Mouse (Mus musculus): Measurements from ENCODE around the gene 4930432M17Rik.

Gene 4930432M17Rik

DNA sequence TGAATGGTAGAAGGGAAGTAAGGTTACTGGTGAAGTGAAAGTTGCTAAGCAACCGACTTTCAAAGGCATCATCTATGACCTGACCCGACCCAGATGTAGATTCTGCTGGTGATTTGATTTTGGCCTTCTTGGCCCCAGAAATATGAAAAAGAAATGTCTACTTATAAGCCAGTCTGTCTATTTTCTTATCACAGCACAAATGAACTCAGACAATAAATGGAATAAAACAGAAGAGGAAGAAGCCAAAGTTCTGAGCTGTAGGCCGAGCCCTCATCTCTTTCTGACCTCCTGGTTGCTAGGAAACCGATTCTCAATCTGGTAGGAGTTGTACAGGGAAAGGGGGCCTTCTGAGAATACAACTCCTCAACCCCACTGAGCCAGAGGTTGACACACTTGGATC lies at the start of gene 4930432M17Rik:
Gene 4930432M17Rik (plus strand): TSS at position 301 of the 400 bp plus-strand sequence.
- no peak for DNase-seq

GRCm38 (mm10) chr3:121625662-121626061 lies 44.9 kb upstream of the 4930432M17Rik start:
- no peak for DNase-seq

- no peak for DNase-seq
Observed at GRCm38 (mm10) chr3:121626273-121626672, 44.3 kb upstream of the 4930432M17Rik start.

DNA sequence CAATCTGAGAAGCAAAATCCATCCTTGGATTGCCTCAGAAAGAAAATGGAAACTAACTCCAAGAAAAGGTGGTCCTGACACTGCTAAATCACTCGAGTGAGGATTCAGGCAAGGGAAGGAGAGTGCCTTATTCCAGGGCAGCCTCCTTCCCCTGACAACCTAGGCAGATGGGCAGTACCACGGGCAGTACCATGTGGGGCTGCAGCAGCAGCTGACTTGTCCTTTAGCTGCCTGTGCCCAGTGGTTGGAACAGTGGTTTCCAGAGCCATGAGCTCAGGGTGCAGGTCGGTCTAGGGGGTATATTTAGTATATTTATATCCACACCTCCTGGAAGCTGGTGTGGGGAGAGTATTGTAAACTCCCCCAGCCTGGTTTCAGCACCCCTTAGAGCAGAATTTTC lies 42.3 kb upstream of the 4930432M17Rik start:
- DNase-seq, result no peak

GRCm38 (mm10) chr3:121630626-121631025 lies 39.9 kb upstream of the 4930432M17Rik start:
- DNase-seq, result no peak

DNA sequence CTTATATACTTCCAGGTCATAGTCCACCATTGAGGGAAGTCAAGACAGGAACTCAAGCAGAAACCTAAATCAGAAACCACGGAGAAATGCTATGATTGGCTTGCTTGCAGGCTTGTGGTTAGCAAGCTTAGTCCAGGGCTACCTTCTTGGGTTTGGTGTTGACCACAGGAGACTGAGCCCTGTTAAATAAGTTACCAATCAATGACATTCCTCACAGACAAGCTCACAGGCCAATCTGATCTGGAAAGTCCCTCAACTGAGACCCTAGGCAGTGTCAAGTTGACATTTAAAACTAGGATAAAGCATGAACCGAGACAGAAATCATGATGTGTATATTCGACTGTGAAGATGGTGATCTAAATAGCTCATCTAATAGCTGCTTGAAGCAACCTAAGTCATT lies 35.6 kb upstream of the 4930432M17Rik start:
- DNase-seq, result no peak

DNA sequence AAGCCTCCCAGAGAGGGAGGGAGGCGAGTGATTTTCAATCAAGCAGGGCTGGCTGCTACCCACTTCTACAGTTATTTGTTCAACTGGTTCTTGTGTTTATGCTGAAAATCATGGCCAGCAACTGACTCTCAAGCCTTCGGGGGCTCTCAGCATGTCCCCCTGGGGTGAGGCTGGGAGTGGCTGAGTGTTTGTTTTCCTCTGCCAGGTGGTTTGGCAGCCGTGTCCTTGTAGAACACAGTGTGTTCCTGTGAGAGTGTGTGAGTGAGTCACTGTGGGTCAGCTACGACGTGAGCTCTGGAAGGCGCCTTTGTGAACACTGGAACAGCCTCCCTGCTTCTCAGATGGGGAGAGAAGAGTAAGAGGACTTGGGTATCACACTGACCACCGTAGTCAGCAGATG lies 35.1 kb upstream of the 4930432M17Rik start:
- peak in 1 of 2 experiments; percentile 17 for DNase-seq

GRCm38 (mm10) chr3:121636315-121636714 lies 34.2 kb upstream of the 4930432M17Rik start:
- DNase-seq, result peak; percentile 43 to 63

GRCm38 (mm10) chr3:121636748-121637147 lies 33.8 kb upstream of the 4930432M17Rik start:
- no peak for DNase-seq

- no peak for DNase-seq
Observed at GRCm38 (mm10) chr3:121637792-121638191, 32.8 kb upstream of the 4930432M17Rik start.

DNA sequence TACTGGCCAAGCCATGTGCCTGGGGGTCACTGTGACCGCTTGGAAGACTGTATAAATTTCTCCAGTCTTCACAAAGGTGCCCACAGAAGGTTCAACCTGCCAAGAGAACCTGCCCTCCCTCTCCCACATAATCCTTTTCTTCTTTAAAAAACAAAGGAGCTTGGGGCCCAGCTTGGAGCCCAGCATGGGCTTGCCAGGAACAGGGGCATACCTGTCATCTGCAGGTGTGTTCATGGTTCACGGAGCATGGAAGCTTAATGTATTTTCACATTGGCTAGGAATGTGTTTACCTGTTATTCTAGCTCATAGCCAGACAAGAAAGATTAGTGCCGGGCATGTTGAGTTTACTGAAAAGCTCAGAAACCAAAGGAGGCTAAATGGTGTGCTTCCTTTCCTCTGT lies 32.3 kb upstream of the 4930432M17Rik start:
- no peak for DNase-seq

- no peak for DNase-seq
Observed at GRCm38 (mm10) chr3:121640611-121641010, 30.0 kb upstream of the 4930432M17Rik start.

- DNase-seq, result peak; percentile 32 to 53
Observed at GRCm38 (mm10) chr3:121643236-121643635, 27.3 kb upstream of the 4930432M17Rik start.

- DNase-seq, result no peak
Observed at GRCm38 (mm10) chr3:121645447-121645846, 25.1 kb upstream of the 4930432M17Rik start.

DNA sequence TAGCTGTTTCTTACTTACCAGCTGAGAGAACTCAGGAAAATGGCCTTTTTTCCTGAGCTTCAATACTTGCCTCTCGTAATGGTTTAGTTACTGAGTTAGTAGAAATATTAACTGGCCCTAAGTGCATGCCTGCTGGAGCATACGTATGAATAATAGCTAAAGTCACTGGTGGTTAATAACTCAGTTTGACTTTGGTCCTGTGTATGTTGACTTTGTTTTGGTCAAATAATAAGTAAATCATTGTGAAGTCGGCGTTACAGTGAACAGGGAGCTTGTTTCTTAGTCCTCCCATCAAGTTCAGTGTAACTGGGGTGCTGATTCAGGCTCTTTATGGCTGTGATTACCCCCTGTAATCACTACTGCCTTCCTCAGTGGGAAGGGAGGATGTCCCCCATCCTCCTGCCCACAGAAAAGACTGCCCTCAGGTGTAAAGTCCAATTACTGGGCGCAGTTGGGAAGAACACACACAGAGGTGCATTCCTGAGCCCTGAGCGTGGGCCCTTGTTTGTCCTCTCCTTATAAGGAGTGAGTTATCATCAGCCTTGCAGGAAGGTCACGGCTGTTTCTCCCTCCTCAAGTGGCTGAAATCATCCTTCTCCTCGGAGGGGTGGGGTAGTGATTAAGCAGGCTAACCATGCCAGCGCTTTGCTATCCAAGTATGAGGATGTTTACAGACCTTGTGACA lies 24.1 kb upstream of the 4930432M17Rik start:
- DNase-seq, result no peak

DNA sequence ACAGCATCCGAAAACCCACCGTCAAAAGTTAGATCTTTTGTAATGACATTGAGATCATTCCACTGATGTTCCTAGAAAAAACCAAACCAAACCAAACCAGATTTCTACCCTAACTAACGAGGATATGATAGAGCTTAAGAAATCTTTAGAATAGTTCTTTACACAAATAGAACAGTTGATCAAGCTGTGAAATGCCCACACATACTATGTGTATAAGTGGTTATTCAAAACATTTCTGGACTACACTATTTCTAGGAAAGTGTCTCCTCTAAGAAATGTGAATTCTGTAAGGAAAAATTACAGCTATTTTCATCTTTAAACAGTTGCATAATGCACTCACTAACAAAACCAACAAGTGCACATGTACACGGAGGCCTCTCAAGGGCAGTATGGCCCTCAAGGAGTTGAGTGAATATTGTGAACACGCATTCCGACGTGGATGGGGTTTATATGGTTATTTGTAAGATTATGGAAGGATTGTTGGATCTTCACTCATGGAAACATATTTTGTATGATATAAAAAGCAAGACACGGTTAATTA lies 22.3 kb upstream of the 4930432M17Rik start:
- no peak for DNase-seq

DNA sequence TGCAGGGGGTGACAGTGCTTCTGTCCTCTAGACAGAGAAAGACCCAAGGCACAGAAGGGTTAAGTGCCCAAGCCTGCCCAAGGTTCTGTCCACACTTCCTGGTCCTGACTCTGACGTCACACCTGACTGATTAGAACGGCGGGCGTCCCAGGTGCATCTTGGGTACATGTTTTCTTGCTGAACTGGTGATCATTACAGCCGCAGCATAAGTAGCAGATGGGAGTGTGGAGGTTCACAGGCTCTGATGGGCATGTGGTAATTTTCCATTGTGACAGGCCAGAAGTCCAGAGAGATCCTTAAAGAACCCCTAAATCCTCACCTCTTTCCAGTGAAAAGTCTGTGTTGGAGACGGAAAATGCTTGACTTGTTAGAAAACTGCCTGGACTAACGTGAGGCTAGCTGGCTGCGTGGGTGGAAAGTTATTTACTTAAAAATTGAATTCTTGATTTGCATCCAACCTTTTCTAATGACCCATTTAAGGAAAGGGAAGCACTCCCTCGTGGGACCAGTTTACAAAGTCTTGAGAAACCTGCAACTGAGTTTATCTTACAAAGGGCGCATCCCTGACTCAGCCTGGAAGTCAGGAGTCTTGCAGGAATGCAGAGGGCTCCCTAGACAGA lies 20.4 kb upstream of the 4930432M17Rik start:
- peak in 1 of 2 experiments; percentile 17 for DNase-seq

GRCm38 (mm10) chr3:121651710-121652109 lies 18.9 kb upstream of the 4930432M17Rik start:
- DNase-seq, result no peak

GRCm38 (mm10) chr3:121652186-121652585 lies 18.4 kb upstream of the 4930432M17Rik start:
- no peak for DNase-seq

DNA sequence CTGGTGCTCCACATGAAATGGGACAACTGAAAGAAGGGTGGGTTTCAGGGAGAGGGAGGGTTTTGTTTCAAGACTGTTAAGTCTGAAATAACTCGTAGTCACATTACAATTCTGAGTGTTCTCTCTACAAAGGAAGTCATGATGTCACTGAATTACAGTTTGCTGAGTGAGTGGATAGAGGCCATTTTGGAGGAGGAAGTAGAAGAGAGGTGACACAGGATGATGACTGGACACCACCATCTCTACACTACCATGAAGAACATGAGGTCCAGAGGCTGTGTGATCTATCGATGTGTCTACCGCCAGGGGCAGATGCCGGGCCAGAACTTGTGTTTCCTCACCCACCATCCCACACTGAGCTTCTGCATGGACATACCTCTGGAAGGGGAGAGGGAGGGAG lies 13.6 kb upstream of the 4930432M17Rik start:
- DNase-seq, result no peak

DNA sequence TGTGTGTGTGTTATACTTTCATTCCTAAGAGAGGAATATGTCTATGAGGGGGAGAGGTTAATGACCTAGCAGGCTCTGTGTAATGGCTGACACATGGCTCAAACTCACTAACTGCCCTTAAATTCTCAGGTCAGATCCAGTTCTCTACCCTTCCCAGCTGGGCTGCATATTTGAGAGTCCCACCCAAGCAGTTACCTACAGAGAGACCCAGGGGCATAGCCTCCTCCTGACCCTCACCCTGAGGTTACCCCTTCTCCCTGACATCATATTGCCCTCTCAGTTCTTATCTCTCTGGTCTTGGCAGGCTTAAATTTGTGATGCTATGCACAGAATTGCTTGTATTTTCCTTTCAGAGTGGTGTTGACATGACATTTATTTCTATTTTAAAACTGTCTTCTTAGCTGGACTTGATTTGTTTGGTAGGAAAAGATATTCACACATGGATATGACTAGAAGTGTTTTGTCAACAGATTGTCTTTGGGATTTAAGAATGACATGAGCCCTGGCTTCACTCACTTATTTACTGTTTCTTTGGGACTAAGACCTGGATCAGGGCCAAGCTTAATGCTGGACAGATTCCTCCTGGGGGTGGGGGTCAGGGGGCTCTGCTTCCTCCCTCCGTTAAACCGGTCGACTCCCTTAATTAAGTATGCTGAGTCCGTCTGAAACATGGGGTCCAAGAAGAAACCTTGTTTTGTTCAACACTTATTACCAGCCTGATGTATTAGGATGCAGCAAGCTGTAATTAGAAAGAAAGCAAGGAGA lies 7.7 kb upstream of the 4930432M17Rik start:
- DNase-seq, result no peak

- no peak for DNase-seq
Observed at GRCm38 (mm10) chr3:121663470-121663847, 7.1 kb upstream of the 4930432M17Rik start.

- no peak for DNase-seq
Observed at GRCm38 (mm10) chr3:121672135-121672790, 1.7 kb downstream of the 4930432M17Rik start.
